Mouse (Mus musculus) splenic B cell, adult 2 months (primary cell): ENCODE measurements around the gene Uvrag.

Source experiments
- DNase-seq: peaks from one replicate; pipeline ENCODE4 v3.0.0-alpha.2; 2011; ENCODE audit warnings: low read depth, low spot score
- H3K27me3 ChIP-seq: 2 replicates; pipeline ENCODE4 v1.6.1; 2012; ENCODE audit warnings: mild to moderate bottlenecking, low read length, moderate library complexity, mixed read lengths; ENCODE audit not compliant: control insufficient read depth, poor library complexity, insufficient read depth, severe bottlenecking
- H3K36me3 ChIP-seq: 2 replicates; pipeline ENCODE4 v1.6.1; 2012; ENCODE audit warnings: mild to moderate bottlenecking, low read length, moderate library complexity, mixed read lengths; ENCODE audit not compliant: control insufficient read depth, poor library complexity, insufficient read depth, severe bottlenecking

The Uvrag gene

DNA sequence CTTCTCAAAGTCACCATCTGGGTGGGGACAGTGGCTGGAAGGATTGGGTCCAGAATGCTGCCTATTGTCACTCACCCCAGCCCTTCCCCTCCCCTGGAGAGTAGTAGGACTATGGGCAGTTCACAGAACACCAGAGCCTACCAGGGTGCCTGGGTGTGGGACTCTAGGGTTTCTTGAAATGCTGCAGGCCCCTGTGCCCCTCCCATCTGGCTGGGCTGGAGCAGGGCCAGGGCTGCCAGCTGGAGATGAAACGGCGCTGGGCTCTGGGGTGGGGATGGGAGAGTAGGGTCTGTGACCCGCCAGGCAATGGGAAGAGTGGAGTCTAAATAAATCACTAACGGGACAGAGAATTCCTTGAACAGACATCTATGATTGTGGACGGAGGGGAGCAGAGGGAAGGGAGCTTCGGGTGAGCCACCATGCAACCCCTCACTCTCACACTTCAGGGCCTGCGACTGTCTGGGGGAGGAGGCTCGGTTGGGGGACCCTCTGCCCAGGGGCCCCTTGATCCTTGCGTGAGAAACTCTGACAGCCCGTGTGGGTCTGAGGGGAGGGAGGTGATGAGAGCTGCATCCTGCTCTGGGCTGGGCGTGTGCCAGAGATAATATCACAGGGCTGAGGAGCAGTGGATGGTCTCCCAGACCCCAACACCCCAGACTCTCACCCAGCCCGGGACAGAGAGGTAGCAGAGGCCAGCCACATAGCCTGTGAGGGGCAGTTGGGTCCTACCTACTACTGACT is 273.7 kb downstream of the Uvrag start:
- H3K27me3 ChIP-seq: no peaks in the 10 kb centered on the region
- no peak for DNase-seq
- no peaks in the 10 kb centered on the region for H3K36me3 ChIP-seq

DNA sequence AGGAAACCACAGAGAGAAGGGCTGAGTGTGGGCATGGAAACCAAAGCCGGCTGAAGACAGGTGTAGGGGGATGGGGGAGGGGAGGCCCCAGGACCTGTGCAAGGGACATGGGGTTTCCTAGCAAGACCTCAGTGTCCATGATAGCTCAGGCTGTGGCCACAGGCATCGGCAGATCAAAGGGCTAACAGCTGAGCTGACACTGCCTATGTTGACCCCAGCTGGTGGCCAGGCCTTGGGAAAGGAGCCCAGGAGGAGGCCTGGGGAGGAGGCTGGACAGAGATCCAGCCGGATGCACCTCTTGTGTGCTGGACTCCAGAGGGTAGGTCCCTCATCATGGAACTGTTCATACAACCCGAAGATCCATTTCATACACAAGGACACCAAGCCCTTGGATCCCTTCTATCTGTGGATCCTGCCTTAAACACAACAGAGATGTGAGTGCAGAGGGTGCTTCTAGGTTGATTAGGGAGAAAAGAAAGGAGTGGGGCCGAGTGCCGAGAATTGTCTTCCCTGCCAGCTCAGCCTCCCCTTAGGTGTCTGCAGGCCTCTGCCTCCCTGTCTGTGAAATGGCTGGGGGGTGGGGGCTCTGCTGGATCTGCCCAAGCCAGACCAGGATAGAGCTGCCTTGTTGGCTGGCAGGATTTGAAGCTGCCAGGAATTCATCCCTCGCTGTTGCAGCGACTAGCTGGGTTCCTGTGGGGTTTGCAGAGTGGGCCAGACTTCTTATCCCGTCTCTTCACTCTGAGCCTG is 276.8 kb downstream of the Uvrag start:
- no peak for DNase-seq
- H3K27me3 ChIP-seq: no peaks in the 10 kb centered on the region
- no peaks in the 10 kb centered on the region for H3K36me3 ChIP-seq

DNA sequence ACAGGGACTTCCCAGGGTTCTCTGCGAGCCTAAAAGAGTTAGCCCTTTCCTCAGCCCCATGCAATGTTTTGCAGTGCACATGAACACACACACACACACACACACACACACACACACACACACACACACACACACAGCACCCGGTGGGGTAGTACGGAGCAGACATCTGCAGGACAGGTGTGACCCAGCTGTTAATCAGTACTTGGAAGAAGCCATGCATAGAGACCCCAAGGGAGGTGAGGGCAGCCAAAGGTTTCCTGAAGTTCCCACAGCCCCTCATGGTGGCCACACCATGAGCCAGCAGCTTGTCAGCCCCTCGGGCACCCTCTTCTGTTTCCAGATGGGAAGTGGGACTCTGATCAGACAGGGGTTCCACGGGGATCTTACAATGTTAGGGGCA is 277.9 kb downstream of the Uvrag start:
- Histone ChIP-seq H3K36me3 (no peaks in the 10 kb centered on the region), H3K27me3 (no peaks in the 10 kb centered on the region)
- DNase-seq: no peak

DNA sequence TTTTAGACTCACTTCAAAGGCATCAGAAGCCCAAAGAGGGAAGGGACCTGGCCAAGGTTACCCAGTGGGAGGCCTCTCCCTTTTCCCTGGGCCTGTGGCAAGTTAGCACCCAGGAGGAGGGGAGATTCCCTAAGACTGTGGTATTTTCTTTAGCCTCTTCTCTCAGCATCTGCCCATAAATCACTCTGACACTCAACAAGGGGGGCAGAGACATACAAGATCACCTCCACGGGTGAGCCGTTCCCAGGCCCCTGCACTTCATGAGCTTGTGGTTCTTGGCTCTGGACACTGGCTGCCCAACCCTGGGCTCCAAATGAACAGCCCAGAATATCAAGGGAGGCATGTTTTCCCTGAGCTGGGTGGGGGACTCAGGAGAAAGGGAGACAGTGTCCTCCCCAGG is 279.9 kb downstream of the Uvrag start:
- no peak for DNase-seq
- no peaks in the 10 kb centered on the region for H3K27me3 ChIP-seq
- no peaks in the 10 kb centered on the region for H3K36me3 ChIP-seq

DNA sequence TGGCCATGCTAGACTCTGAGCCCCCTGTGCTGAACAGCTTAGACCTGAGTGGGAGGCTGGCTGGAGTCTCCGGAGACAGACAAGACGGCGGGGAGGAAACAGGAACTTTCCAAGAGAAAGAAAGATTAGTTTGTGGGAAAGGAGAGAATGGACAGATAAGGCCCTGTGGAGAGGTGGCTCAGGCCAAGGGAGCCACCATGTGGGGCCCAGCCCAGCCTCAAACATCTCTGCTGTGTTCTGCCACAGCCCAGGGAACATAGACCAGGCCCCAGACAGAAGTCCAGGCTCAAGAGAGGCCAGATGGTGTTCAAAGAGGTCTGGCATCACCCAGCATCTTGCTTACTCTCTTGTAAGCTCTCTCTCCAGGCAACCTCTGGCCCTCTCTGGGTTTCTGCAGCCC is 283.8 kb downstream of the Uvrag start:
- DNase-seq: no peak
- no peaks in the 10 kb centered on the region for H3K36me3 ChIP-seq
- no peaks in the 10 kb centered on the region for H3K27me3 ChIP-seq

DNA sequence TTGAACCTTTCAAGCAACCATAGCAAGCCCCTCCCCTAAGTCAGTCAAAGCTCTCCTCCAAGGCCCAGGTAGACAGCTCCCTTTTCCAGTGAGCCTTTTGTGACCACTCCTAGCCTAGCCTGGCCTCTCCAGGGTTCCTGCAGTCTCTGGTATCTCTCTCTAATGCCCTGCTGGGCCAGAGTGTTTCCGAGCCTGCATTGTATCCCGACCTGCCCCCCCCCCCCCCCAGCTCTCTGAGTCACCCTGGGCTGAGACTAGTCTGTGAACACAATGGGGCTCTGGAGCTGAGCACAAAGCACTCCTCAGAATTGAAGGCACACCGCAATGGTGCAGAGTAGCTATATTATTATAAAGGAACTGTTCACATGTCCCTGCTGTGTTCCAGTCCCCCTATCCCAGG is 284.8 kb downstream of the Uvrag start:
- no peaks in the 10 kb centered on the region for H3K27me3 ChIP-seq
- no peak for DNase-seq
- no peaks in the 10 kb centered on the region for H3K36me3 ChIP-seq

DNA sequence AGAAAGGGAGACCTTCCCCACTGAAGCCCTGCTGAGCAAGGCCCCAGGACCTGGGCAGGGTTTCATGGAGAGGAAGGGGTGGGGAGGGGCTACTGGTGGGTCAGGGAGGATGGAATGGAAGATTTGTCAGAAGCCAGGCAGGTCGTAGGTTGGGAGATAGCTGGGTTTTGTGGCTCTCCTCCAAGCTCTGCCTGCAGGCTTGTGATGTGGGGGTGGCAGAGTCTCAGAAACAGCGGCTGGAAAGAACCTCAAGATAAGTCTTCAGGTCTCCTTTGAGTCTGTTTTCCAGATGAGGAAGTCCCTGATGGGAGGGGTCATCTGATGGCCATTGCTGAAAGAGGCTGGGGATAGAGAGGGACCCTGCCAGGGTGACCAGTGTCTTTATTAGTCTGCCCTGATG is 285.6 kb downstream of the Uvrag start:
- Histone ChIP-seq H3K36me3 (no peaks in the 10 kb centered on the region), H3K27me3 (no peaks in the 10 kb centered on the region)
- no peak for DNase-seq

DNA sequence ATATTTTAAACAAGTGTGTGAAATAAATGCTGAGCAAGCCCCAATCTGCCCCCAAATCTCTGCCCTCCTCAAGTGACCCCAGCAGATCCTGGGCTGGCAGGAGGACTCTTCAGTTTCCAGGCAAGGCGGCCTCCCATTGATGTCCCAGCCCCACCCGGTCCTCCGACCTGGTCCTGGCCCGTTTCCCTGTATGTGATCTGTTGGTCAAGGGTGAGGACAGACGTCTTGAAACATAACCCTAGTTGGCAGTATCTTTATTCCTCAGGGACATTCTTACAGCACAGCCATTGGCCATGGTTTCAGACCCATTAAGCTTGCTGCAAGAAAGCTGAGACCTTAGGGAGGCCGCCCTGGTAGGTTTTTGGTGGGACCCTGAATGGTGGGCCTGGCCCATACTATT is 287.1 kb downstream of the Uvrag start:
- no peak for DNase-seq
- H3K27me3 ChIP-seq: no peaks in the 10 kb centered on the region
- no peaks in the 10 kb centered on the region for H3K36me3 ChIP-seq

DNA sequence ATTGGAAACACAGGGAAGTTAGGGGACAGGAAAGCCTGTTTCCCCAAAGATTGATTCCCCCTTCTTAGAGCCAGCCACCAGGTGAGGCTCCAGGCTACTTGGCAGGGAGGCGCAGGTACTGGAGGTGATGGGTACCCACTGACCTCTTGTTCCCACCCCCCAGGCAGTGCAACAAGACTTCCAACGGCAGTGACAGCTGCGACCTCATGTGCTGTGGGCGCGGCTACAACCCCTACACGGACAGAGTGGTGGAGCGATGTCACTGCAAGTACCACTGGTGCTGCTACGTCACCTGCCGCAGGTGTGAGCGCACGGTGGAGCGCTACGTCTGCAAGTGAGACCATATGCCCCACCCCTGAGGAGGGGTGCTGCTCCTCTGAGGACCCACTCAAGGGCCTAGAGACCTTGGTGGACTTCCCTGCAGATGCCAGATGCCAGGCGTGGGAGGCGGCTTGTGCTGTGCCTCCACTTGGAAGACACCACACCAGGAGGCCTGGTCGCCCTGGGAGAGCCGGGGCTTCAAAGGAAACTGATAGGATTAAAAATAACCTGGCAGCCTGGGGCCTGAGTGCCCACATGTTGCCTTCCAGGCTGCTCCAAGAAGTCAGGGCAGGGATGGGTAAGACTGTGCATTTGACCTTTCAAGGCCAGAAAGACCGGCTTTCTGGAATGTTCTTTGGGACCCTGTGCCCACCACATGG is 287.8 kb downstream of the Uvrag start:
- H3K27me3 ChIP-seq: no peaks in the 10 kb centered on the region

DNA sequence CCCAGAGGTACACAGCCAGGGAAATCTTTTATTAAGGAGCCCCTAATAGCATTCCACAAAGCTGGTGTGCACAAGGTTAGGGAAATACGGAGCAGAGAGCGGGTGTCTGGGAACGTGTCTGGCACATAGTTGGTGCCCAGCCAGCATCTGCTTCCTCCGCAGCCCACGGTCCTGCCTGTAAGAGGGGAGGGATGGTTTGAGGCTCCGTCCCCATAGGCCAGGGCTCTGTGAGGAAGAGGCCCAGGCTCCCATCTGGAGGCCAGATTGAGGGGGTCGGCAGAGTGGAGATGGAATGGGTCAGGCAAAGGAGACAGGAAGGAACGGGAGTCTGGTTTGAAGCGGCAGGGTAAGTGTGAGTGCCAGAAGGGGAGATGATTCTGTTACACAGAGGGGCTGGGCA is 289.7 kb downstream of the Uvrag start:
- no peaks in the 10 kb centered on the region for H3K36me3 ChIP-seq
- no peaks in the 10 kb centered on the region for H3K27me3 ChIP-seq
- no peak for DNase-seq

More for the DNA sequence above, 287.8 kb downstream of the Uvrag start:
- DNase-seq: no peak
- H3K36me3 ChIP-seq: no peaks in the 10 kb centered on the region

DNA sequence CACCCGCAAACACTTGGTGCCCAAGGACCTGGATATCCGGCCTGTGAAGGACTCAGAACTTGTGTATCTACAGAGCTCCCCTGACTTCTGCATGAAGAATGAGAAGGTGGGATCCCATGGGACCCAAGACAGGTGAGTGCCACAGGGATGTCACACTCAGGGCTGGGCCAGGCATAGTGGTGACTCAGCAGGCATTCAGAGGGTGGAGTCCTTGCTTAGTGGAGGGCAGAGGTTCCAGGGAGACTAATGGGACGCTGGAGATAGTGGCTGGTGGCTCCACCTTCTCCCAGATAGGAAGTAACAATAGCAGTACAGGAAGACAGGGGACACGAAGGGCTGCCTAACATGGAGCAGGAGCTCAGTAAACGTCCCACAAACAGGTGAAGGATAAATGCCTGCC is 290.6 kb downstream of the Uvrag start:
- no peak for DNase-seq
- Histone ChIP-seq H3K27me3 (no peaks in the 10 kb centered on the region), H3K36me3 (no peaks in the 10 kb centered on the region)

DNA sequence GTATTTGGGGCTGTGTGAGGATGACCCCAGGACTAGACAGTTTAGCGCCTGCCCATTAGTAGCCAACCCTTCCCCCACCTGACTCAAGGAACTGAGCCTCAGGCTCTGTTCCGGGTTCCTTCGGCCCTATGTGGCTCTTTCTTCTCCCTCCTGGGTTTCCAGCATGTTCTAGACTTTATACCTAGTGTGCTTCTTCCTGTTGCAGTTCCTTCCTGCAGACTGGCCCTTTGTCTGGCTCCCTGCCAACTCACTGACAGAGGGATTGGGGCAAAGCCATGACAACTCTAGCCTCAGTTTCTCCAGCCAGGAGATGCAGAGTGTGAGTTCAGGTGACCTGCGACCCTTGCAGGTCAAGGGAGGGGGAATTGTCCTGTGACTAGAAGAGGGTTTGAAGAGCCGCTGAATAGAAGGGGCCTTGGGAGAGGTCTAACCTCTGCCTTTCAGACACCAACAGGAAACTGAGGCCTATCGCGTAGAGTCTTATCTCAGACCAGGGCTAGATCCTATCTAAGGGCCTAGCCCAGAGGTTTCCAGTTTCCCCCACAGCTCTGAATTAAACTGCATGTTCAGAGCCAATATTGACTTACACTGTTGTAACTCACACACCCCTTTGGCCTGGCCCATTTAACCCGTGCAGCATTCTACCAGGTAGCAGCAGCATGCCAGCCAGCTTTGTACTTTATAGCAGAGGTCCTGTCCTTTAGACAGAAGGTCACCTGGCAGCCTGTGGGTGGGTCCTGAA is 291.9 kb downstream of the Uvrag start:
- DNase-seq: no peak
- Histone ChIP-seq H3K27me3 (no peaks in the 10 kb centered on the region), H3K36me3 (no peaks in the 10 kb centered on the region)

DNA sequence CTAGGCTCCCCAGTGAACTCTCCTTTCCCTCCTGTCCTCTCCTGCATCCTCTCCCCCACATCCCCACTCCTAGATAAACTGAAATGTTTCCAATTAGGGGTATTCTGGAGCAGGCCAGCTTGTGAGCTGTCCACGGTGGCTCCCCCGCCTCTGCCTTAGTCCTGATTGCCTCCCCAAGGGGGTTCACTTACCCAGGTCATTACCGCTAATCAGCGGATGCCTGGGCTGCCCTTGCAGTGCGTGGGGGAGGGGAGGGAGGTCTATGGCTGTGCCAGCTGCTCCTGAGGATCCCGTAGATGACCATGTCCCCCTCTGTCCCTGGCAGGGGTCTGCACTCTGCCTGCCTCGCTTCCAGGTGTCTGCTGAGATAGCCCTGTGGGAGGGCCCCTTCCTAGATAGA is 297.3 kb downstream of the Uvrag start:
- H3K27me3 ChIP-seq: no peaks in the 10 kb centered on the region
- H3K36me3 ChIP-seq: no peaks in the 10 kb centered on the region
- no peak for DNase-seq

DNA sequence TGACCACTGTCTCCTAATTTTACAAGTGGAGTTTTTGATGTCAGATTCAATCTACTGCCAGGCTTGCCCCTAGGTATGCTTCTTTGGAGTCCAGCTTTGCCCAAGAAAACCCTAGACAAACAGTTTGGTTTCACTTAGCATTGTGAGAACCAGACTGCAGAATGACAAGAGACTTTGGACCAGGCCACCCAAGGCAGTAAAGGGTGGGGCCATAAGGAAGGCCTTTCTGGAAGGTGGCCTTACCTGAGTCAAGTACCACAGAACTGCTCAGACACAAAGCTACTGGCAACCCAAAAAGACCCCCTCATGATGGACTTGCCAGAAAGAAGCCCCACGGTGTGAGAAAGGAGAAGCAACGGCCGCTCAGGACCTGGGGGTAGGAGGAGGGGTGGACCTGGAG is 297.9 kb downstream of the Uvrag start:
- DNase-seq: no peak
- no peaks in the 10 kb centered on the region for H3K36me3 ChIP-seq
- no peaks in the 10 kb centered on the region for H3K27me3 ChIP-seq

DNA sequence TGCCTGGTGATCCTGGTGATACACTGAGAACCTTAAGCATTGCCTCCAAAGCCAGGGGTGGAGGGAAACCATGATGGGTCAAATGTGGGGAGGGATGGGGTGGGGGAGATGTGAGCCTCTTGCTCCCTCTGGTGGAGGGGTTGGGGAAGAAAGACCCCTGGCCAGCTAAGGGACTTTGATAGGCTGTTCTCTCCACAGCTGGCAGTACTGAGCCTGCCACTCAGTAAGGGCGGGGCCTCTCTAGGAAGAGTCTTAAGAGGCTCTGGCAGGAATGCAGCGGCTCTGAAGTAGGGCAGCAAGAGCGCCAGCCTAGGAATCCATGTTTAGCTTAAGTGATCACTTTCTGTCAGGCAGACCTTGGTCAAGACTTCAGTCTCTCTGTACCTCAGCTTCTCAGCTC is 299.1 kb downstream of the Uvrag start:
- no peak for DNase-seq
- H3K27me3 ChIP-seq: no peaks in the 10 kb centered on the region
- H3K36me3 ChIP-seq: no peaks in the 10 kb centered on the region
